Mouse (Mus musculus) liver, postnatal 0 days (tissue): Measurements from ENCODE around the gene Slc39a11.

ENCODE experiments used
- CTCF ChIP-seq: sonication (generic); IDR thresholded peaks from 2 replicates; pipeline ENCODE4 v1.5.1; 2016; ENCODE audit warnings: antibody characterized with exemption, low read depth
- EP300 ChIP-seq: IDR thresholded peaks from 2 replicates; pipeline ENCODE4 v1.6.1; 2016; ENCODE audit warnings: antibody characterized with exemption, low read depth, mild to moderate bottlenecking

- TF ChIP-seq CTCF (no peak), EP300 (no peak)
Measured at GRCm38 (mm10) chr11:113425882-113426281, 224.0 kb downstream of the Slc39a11 start.
